Mouse (Mus musculus) urinary bladder, adult 18-20 months (tissue): ENCODE measurements around the gene Lxn.

ENCODE experiments used
- DNase-seq, 2 experiments: peaks; one replicate each; pipeline ENCODE4 v3.0.0; 2022; ENCODE audit warnings: low spot score in 2 of 2, mixed read lengths in 2 of 2

Gene Lxn

DNA sequence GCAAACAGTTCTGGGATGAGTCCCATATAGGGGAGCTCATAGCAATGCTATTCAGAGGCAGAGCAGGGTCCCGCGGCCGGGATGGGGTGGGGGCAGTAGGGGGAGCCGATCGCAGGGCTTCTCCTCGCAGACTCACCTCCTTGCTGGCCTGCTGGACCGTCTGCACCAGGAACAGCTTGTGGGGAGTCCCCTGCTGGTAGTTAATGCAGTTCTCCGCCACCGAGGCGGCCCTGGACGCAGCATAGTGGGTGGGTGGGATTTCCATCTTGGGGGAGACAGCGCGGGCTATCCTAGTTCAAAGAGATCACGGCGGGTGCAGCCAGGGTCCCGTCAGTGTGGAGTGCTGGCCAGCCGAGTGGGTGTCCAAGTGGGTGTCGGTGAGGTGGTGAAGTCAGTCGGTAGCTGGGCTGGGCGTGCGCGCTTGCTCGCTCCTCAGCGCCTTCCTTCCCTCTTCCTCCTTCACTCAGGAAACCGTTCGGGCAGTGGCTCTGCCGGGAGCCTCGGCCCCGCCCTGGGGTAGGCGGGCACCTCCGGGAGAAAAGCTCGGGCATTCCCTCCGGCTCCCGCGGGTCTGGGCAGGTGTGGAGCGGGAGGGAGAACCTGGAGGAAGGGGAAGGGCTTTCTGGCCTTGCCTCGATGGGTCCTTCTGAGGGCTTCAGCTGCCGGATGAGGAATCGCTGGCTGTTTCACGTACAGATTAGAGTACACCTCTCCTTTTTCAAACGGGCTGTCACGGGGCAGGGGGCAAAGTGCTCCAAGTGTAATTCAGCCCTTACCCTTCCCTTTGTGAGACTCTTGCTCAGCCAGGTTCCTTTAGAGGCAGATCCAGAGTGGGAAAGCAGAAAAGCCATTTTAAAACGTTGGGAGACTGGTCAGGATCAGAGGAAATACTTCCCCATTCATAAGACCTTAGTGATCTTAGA, at the start of gene Lxn:
TSS of gene Lxn (minus strand) at position 477 of the 923 bp plus-strand sequence.
- DNase-seq = peak; percentile 73 to 76

DNA sequence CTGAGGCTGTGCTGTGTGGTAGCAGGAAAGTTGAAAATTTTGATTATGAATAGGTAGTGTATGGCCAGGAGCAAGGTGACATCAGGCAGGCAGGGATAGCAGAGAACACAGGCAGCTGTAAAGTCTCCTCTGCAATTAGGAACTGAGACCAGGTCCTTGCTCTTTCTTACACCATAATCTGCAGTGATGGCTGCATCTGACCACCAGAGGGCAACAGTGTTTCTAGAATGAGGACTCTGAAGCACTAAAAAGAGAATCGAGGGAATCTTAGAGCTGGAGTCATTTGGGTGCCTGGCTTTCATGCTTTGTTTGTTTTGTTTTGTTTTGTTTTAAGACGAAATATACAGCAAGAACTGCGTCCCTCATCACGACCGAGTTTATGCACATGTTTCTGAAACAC, 49.1 kb upstream of the Lxn start:
- DNase-seq = peak; percentile 50 to 57

DNA sequence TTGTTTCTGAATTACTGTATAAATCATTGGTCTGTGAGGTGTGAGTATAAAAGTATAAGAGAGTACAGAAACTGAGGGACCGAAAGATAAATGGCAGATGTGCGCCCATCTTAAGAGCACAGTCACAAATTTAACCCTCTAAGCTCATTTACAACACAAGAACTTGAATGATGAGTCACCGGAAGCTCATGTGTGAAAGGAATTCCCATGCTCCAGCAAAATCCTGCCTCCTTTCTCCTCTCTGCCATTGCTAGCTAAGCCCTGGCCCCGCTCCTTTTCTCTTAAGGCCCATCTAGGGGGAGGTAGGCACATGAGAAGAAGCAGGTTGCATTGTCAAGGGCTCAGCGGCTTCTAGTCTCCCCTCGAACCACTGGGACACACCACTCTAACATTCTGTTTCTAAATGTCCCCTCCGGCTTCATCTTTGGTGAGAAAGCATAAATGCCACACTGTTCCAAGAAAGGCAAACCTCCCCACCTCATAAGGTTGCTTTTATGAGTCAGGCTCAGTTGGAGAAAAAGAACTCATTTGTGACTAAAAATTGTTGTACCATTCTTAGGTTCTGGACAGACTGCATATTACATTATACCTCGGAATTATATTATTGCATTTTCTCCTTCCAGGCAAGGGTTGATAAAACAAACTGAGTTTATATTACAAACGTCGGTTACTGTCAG, 44.6 kb upstream of the Lxn start:
- DNase-seq = no peak

DNA sequence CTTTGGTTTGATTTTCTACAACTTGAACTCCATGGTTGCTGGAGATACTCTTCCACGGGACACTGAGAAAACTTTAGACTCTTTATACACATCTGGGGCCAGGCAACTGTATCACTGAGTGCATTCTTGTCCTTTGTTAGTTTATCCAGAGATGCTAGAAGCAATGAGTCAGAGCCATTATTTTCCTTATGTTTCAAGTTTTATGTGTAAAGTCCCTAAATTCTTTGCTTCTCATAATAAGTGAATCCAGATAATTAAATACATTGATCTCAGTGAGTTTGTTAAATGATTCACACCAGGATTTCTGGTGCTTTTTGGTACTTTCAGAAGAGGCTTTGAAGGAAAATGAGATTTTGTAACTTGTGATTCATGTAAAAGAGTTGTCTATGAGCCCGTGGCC, 41.6 kb upstream of the Lxn start:
- no peak for DNase-seq

DNA sequence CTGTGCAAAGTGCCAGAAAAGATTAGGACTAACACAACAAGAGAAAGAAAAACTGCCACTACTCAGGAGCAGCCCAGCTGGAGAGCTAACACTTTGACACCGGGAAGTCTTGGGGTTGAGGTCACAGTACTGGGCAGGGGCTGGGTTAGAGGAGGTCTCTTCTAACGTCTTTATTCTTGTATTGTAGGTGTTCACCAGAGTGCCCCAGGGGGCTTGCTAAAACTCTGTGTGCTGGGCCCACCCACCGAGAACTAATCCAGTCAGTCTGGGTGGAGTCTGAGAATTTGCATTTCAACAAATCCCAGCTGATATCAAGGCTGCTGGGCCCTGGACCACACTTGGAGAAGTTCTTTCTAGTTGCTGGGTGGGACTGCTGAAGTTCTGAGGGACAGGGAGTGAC, 40.2 kb upstream of the Lxn start:
- DNase-seq = no peak

DNA sequence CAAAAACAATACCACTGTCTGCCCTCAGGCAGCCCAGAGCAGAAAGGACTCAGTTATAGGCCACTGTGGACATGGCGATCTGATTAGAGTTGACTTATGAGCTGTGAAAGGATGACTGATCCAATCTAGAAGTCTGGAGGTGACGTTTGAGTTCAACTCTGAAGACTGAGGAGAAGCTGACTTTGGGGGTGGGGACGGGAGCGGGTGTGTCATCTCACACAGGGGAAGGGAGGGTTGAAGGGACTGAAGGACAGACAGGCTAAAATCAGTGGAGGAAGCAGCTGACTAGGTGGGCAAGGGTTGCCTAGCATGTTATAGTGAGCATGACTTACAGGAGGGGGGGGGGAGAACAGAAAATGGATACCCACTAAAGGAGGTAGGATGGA, 35.7 kb upstream of the Lxn start:
- no peak for DNase-seq

DNA sequence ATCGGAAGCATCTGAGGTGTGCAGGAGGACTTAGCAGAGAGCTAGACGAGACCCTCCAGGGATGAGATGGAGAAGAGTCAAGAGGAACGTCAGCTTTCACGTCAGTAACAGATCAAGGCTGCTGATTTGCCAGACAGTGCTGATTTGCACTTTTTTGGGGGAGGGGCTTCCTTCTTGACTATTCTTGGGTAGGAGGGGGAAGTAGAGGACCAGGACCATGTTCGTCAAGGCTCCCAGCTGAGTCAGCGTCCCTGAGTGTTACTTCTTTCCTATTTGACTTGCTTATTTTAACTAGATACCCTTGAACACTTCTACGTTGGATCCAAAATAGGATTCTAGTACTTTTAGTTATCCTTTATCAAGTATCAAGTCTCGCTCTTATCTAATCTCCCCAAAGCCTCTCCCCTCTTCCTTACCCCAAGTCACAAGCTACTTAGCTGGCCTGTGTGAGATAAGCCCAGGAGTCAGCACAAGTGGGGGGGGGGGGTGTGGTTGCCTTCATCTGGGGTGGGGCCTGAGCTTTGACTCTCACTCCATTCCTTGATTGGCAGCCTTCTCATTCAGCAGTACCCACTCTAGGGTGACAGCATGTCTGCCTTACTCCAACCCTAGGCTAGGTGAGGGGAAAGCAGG, 35.2 kb upstream of the Lxn start:
- no peak for DNase-seq

DNA sequence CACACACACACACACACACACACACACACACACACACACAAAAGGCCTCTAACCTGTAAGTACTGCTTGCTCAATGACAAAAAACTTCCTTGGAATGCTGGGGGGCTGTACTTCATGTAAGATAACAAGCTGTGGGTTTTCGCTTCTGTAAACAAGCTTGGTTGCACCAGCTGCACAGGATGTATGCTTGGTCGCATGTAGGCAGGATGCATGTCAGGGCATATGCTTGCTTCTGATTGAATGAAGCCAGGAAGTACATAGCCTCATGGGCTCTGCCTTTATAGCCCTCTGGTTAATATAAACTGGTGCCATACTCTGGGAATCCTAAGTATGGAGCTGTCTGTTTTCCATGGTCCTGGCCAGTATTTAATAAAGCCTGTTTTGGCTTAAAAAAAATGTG, 34.3 kb upstream of the Lxn start:
- no peak for DNase-seq

DNA sequence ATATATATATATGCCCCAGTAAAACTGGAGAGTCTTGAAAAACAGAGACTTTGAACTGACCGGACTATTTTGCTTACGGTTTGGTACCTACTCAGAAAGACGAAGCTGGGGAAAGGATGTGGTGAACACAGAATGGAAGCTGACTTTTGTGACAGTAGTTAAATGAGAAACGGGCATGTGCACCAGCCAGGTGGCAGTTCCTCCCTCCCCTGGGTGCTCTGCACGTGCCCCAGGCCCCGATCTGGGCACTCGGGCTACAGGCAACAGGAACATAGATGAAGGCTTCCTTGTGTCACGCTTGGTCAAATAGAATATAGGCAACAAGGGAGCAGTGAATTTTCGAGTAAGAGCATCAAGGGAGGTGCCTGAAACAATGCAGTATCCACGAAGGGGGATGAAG, 32.6 kb upstream of the Lxn start:
- DNase-seq = no peak

DNA sequence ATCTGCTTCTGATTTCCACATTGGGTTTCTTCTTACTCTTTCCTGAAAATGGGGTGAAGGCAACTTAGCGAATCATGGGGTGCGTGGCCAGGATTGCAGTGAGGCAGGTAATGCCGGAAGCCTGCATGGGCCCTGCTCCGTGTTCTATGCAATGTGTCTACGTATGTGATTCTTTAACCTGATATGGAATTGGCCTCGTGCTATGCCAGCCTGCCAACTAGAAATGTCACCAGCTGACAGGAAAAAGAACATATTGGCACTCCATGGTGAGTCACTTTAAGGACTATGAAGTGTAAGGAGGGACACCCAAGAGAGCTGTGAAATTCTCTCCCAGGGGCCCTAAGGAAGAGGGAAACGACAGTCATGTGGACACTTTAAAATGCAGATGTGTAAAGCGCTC, 29.4 kb upstream of the Lxn start:
- no peak for DNase-seq

DNA sequence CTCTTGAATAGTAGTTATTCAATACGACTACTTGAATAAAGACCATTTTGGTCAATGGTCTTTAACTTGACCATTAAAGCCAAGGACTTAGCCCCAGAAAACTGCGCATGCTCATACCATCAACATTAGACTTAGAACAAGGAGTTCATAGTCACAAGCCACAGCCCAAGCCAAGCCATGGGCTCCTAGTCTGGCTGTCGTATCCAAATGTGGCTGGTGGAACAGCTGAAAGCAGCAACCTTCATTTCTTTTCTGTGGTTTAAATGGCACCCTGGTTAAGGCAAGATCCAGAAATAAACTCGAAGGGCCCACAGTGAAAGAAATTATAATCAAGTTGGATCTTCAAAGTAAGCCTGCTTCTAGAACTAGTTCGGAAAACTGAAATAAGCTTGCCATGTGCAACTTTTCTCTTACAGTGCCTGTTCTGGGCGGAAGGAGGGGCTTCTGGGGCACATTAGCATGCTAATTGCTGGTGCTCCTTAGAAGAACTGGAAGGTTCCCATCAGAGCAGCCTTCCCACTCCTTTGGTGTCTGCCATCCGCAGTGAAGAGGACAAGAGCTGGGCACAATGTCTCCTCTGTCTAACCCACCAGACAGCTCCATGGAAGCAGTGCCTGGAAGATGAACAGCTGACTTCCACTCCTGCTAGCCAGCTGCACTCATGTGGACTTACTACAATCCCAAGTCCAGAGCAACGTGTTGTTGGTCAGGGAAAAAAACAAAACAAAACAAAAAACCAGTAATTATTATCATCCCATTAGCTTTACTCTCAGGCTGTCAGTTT, 28.6 kb upstream of the Lxn start:
- no peak for DNase-seq

DNA sequence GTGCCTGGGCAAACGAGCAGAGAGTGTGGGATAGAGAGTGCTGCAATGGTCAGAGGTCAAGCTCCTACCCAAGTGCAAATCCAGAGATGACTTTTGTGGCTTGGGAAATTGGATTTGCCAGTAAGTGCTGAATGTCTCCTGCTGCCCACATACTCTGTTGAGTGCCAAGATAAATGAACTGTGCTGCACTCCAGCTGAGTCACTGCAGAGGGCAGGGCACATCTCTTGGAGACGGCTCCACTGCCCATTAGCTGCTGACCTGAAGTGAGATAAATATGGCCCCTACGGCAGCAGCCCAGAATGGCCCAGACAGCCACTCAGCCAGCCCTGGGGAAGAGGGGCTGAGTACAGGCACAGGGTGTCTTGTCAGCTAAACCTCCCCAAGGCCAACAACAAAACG, 26.4 kb upstream of the Lxn start:
- DNase-seq = no peak

DNA sequence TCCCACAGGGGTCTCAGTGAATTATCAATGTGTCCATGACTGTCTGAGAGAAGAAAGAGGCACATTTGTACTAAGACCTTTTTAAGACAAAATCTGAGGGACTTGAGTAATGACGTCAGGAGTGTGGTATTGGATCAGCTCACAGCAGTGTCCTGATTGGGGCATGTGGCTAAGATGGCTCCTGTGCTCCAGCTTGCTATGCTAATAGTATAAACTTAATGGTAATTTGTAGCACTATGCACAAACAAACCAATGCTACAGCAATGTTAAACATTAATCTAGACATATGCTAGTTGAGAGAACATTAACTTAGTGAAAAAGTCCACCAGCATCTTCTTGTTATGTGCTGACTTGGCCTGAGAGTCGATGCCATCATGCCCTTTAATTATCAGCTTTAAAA, 21.5 kb upstream of the Lxn start:
- DNase-seq = no peak

DNA sequence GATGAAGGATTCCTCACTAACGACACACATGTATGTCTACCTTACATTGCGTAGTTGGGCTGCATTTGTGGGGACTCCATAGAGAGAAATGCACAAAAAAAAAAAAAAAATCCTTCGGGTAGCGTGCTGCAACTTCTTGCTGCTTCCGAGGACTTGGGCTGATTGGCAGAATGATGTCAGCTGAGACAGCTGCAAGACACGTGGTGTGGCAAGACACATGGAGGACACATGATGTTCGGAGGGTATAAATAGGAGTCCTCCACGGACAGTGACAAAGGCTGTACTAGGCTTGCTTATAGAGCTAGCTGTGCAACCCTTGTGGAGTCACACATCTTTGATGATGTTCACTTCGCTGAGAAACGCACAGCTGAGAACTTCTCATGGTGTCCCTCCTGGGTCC, 18.7 kb upstream of the Lxn start:
- no peak for DNase-seq

DNA sequence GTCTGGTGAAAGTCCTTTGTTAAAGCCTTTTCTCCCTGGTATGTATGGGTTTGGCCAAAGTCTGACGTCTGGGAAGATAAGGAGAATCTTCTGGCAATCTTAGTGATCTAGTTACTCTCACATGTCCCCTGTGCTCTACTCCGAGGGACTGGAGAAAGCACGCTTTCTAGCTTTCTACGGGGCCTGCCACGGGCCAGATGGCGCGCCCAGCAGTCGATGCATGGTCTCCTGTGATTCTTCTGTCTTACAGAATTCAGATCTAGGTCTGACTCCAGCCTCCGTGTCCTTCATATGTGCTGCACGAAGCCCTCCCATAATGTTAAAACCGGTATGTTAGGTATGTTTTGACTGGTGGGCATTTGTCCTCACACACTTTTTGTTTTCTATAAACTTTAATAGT, 16.1 kb upstream of the Lxn start:
- no peak for DNase-seq

DNA sequence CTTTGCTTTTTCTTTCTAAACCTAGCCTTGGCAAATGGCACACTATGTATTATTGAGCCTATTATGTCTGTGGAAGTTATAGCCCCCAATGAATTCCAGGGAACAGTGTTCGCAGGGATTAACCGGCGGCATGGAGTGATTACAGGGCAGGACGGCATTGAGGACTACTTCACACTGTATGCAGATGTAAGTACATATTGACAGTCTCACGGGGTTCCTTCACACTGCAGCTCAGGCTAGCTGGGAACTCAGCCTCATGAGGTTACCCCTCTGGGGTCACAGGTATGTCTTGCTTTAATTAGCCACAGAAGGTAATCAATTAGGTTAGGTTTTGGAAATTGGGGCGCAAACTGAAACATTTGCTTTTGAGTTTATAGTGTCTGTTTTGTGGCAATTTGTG, 9.7 kb upstream of the Lxn start:
- DNase-seq = no peak

DNA sequence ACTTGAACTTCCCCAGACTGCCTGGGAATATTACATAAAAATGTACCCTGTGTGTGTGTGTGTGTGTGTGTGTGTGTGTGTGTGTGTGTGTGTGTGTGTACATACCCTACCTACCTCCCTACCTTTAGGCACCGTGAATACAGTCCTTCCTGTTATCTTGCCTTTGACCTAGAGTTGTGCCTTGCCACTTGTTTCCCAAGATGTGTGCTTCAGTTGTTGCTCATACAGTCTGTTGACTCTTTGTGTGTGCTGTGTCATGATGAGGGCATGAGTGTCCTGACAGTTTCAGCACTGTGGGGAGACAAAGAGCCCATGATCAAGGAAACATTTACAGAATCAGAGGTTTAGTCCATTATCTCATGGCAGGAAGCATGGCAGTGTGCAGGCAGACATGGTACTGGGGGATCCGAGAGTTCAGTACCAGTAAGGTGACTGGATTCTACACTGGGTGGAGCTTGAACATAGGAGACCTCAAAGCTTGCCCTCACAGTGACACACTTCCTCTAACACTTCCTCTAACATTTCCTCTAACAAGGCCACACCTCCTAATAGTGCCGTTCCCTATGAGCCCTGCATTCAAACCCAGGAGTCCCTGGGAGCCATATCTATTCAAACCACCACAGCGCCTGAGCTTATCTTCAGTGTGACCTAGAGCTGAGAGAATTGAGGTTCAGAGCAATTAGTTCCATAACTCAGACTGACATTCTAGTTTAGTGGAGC, 7.8 kb upstream of the Lxn start:
- DNase-seq = no peak

DNA sequence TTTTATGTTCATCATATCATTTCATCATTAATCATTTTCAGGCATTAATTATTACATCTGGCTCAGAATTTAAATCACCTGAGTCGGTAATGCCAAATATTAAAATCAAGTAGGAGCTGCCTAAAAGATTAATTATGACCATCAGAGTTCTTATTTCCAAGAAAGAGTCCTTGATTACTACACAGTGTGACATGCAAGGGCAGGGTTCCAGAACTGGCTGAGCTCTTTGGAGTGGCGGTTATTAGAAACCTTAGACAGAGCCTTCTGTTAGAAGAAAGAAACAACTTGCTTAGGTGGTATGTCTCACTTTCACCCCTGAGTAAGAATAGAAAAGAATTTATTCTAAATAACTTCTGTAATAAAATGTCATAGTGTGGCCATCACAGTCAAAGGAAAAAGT, 3.6 kb upstream of the Lxn start:
- no peak for DNase-seq

DNA sequence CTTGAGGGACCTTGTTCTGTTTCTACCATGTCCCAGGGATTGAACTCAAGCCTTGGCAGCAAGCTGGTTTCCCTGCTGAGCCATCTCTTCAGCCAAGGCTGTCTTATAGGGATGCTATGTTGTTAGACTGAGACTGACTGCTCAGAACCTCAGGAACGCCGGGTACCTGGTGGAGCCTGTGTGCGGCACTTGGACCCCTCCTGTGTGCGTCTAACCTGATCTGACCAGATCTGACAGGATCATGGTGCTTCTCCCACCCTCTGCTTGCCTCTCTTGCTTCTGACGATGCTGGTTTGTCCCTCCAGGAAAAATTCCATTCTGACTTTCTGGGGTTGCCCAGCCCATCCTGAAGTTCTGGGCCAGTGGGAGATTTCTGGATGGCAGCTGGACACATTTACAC, 2.9 kb upstream of the Lxn start:
- DNase-seq = no peak

DNA sequence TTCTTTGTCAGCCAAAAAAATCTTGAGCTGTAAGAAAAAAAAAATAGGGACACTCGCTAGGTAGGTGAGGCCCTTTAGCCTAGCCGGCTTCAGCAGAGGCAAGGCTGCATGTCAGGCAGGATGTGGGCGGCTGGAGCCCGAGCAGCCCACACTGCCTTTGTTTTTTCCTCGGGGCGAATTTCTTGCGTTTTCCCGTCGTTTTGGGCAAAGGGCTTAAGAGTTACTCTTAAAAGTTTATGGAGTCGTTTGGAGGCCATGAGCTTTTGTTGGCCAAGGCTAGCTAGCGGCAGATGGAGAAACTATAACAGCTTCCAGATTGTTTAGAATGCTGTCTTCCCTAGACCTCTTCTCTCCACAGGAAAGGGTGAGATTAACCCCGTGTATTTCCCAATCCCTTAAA, 725 bp downstream of the Lxn start:
- DNase-seq = no peak

DNA sequence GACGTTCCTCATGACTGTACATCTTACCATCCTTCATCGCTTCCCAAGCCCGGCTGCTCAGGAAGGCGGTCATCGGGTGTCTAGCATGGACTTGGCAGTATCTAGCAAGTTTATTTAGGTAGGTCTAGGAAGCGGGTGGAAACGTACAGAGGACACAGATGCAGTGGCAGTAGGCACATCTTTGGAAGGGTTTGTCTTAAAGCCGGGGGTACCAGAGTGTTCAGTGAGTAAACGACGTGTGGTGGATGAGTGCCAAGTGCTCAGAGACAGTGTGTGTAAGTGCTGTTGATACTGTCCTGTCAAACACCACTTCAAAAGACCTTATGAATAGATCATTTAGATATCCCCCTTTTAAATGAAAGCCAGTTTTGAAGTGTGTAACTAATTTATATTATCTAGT, 1.1 kb downstream of the Lxn start:
- DNase-seq = no peak

DNA sequence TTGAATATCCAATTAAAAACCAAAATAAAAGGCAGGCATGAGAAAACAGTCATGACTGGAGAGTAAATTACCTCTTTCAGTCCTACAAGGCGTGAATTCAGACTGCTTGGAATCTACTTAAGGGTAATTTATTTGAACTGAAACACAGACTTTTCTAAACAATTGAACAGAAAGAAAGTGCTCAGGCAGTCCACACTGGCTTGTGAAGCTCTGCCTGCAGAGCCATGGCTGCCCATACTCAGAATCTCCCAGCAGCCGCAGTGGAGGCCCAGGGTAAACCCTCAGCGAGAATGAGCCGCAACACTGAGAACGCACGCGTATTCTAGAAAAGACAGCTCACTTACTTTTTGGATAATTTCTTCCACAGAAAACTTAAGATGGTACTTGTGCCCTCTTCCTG, 1.7 kb downstream of the Lxn start:
- DNase-seq = no peak
